Mouse (Mus musculus) left cerebral cortex, postnatal 25 days (tissue): ENCODE measurements around the gene Serinc3. TPM values are rescaled to one million over a fixed set of nuclear protein-coding genes. Genes with fewer than 3 reads are reported as not detected.
"Not testable (repeated sequence)": the region's sequence is repeated elsewhere in the genome, so short reads cannot be mapped to it uniquely, and the experiment has no call there.

Experiments
- DNase-seq, 2 experiments: peaks; one replicate each; pipeline ENCODE4 v3.0.0; 2022; ENCODE audit warnings: low spot score in 2 of 2, mixed read lengths in 1 of 2
- intact Hi-C: fragments of 180-260 bp; cut with DNase I; formaldehyde crosslinking; loops from one replicate; pipeline ENCODE4 v1.15.1; 2025
- total RNA-seq, 2 experiments: library from RNA; stranded (reverse); gene quantifications; 2 replicates each; pipeline ENCODE4 v1.2.3; 2021

The Serinc3 gene
- total RNA-seq = 100 to 1,000 TPM; 243 to 244 TPM

DNA sequence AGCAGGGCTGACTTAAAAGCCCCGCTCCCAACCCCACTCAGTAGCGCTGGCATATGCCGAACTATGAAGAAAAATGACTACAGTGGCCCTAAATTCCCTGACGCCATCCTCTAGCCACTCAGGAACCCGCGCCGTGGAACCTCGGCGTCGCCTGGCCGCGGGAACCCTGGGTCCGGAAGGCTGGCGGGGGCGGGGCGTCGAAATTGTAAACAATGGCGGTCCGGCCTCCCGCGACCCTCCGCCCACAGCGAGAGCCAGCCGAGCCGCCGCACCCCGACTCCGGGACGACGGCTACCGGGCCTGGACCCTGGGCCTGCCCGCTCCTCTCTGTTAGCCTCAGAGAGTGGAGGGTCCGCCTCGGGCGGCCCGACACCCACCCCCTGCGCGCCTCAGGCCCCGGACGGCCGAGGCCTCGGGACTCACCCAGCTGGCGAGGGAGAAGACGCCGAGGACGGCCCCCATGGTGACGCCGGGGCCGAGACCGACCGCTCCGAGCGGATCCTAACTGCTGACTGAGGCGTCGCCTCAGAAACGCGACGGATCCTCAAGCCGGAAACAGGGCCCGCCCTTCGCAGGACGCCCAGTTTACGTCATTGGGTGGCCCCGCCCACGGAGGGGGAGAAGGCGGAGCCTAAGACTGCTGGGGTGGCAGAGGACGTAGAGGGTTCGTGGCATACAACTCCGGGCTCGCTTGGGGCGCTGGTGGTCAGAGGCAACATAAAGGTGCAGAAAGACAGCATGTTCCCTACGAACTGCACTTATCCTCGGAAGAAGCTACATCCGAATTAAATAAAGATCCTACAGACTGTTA is at the start of gene Serinc3:
TSS of gene Serinc3 (minus strand) at position 557 of the 811 bp plus-strand sequence.
- intact Hi-C loops = loop anchor here (1.0 to 2.0 kb wide), 2 partner anchors 42 to 75 kb away; partner anchors contain the start of gene Ttpal
- peak; percentile 98 for DNase-seq

GRCm38 (mm10) chr2:163693716-163694314 is 48.9 kb upstream of the Serinc3 start:
- intact Hi-C loops = no loop called here
- no peak for DNase-seq

- intact Hi-C loops = no loop called here
- DNase-seq = no peak
Observed at GRCm38 (mm10) chr2:163692873-163693612, 48.1 kb upstream of the Serinc3 start.

DNA sequence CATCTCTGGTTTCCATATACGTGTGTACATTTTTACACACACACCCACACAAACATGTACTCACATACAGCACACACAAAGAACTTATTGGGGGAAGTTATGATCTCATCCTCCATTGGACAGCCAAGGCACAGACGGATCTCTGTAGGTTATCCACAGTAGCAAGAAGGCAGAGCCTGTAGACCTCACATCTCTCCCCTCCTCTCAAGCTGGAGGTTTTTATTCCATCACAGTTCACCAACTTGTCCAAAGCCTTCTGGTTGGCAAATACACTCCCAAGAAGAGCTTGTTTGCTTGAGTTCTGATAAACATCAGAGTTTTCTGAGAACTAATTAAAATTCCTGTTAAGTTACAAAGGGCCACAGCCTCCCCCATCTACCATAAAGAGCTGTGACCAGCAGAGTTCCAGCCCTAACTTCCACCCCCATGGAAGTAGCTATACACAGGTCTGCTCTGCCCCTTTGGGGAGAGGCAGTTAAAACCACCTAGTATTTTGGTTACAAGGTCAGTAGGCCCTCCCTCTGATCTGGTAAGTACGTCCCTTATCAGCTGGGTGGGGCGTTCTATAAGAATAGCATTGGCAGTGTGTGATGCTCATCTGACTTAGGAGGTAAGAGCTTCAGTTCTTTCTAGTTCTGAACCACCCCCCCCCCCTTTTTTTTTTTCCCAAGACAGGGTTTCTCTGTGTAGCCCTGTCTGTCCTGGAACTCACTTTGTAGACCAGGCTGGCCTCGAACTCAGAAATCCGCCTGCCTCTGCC is 47.1 kb upstream of the Serinc3 start:
- intact Hi-C loops = no loop called here

GRCm38 (mm10) chr2:163690409-163691304 is 45.7 kb upstream of the Serinc3 start:
- no peak for DNase-seq
- intact Hi-C loops = no loop called here

More for the DNA sequence above, 47.1 kb upstream of the Serinc3 start:
- DNase-seq = no peak

DNA sequence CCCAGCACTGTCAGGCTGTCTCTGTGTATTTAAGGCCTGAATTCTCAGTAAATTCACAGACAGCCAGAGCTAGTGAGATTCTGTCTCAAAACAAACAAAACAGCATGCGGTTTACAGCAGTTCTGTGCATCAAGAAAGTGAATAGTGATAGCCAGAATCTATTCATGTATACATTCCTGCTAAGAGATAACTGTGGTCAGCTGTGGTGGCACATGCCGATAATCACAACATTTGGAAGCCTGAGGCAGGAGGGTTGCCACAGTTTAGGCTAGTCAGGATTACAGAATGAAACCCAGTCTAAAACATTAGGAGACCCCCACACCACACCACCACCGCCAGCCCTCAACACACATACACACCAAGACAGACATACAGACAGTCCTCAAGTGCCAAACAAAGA is 44.8 kb upstream of the Serinc3 start:
- DNase-seq = no peak
- intact Hi-C loops = no loop called here

DNA sequence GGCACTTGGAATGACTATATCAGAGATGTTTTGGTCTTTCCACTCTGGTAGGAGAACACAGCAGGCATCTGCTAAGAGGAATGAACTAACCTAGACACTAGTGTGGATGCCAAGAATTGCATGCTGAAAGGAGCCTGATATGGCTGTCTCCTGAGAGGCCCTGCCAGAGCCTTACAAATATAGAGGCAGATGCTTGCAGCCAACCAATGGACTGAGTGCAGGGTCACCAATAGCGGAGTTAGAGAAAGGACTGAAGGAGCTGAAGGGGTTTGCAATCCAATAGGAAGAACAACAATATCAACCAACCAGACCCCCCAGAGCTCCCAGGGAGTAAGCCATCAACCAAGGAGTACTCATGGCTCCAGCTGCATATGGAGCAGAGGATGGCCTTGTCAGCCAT is 43.4 kb upstream of the Serinc3 start:
- DNase-seq, intact Hi-C loops: not testable (repeated sequence)

DNA sequence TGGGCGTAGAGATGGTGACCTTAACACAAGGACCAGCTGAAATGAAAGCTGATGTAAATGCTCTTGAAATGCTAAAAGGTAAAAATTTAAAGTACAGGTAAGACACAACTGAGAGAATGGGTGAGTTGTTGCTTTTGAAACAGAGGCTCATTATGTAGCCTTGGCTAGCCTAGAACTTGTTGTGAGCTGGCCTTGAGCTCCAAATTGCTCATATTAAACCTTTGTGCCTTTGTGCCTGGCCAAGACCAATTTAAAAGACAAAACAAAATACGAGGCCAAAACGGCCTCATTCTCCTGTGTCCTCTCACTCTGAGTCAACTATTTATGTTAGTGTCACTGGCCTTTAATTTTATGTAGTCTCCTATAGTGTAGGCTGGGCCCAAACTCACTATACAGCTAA is 42.0 kb upstream of the Serinc3 start:
- no peak for DNase-seq

DNA sequence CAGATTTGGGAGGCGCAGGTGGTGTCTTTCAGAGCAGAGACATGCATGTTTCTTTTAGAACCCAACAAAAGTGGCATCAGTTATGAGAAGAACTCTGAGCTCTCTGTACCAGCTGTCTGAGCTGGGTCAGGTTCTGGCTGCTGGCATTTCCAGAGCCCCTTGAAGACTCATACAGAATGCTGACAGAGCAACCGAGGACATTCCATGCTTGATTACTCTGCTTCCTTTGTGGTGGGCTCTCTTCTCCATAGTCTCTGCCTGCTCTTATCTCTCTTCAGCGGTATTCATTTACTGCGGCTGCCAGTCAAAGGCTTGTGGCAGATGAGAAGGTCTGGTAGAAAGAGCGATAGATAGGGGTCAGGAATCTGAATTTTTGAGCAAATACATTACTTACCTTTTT is 41.3 kb upstream of the Serinc3 start:
- intact Hi-C loops = no loop called here
- DNase-seq = no peak

More for the DNA sequence above, 42.0 kb upstream of the Serinc3 start:
- intact Hi-C loops = no loop called here

DNA sequence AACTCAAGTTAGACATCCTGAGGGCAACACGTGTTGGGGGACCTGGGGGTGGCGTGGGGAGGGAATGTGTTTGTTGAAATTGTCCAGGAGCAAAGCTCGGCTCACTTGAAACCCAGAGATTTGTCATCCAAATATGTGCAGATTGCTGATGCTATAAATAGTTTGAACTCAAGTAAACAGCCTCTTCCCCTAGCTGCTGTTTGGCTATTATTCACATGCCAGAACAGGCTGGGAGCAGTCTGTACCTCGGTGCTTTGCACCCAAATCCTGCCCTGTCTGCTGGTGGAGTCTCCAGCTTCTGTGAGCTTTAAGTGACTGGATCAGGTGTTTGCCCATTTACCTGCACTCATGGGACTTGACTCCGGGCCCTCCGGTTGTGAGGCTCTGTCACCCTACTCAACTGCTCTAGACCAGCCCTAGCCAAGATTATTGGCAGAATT is 40.9 kb upstream of the Serinc3 start:
- intact Hi-C loops = loop anchor here (1.0 kb wide), 1 partner anchor 10 kb away; no protein-coding TSS in a partner anchor
- peak; percentile 61 to 76 for DNase-seq

- intact Hi-C loops = loop anchor here (1.0 kb wide), 1 partner anchor 10 kb away; no protein-coding TSS in a partner anchor
- DNase-seq = peak in 1 of 2 experiments; percentile 64
Observed at GRCm38 (mm10) chr2:163685287-163685686, 40.4 kb upstream of the Serinc3 start.

DNA sequence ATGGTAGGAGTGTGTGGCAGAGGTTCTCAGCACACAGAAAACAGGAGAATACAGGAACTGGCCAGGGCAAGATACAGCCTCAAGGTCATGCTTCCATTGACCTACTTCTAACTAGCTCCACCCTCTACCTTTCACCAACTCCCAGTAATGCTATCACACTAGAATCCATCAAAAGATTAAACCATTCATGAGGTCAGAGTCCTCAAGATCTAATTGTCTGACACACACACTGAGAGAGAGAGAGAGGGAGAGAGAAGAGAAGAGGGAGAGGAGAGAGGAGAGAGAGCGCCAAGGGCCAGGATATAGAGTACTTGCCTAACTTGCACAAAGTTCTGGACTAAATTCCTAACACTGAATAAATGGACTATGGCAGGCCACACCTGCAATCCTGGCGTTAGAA is 37.4 kb upstream of the Serinc3 start:
- DNase-seq = no peak
- intact Hi-C loops = no loop called here

GRCm38 (mm10) chr2:163676745-163677144 is 31.8 kb upstream of the Serinc3 start:
- intact Hi-C loops = loop anchor here (5.0 kb wide), 1 partner anchor 41 kb away; no protein-coding TSS in a partner anchor
- DNase-seq = no peak

GRCm38 (mm10) chr2:163676321-163676720 is 31.4 kb upstream of the Serinc3 start:
- DNase-seq = no peak
- intact Hi-C loops = loop anchor here (5.0 kb wide), 1 partner anchor 41 kb away; no protein-coding TSS in a partner anchor

DNA sequence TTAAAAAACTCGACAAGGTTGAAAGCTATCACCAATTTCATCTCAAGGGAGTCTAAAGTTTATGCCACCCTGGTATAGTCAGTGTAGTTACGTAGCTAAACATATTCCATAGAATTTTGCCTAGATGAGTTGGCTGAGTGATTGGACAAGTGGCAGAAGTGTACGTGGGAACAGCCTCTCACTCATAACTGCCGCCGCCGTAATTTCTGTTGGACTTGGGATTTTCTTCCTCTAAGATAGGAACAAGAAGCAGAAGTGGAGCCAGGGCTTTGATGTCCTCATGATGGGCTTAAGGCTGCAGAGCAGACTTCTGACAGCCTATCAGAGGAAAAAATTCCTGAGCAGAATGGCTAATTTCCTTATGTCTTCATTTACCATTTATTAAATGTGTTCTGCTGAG is 30.7 kb upstream of the Serinc3 start:
- DNase-seq = peak; percentile 51 to 82
- intact Hi-C loops = loop anchor here (1.0 to 5.0 kb wide), 3 partner anchors 10 to 42 kb away; no protein-coding TSS in a partner anchor

DNA sequence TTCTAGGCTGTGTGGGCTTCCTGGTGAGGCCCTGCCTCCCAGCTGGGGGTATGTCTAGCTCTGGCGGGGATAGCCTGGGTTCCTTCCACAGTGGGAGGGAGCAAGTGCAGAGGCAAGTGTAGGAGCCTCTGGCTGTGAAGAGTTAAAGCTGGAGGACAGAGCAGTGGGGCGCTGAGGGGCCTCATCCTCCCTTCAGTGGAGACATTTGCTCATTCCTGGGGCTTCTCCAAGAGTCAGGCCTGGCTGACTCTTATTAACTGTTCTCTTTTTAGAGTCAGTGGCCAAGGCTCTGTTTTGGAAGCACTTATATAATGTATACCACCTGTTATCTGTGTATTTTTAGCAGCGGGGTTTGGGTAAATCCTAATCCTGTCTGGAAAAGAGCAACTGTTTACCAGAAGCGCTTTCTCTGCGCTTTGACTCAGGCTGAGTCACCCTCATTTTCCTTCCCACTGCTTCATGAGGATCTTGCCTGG is 30.3 kb upstream of the Serinc3 start:
- intact Hi-C loops = loop anchor here (1.0 to 5.0 kb wide), 3 partner anchors 10 to 42 kb away; no protein-coding TSS in a partner anchor
- peak; percentile 53 to 92 for DNase-seq

GRCm38 (mm10) chr2:163674397-163674796 is 29.5 kb upstream of the Serinc3 start:
- intact Hi-C loops = no loop called here
- DNase-seq = no peak
